Mouse (Mus musculus): ENCODE results near the gene Tmem54.

DNA sequence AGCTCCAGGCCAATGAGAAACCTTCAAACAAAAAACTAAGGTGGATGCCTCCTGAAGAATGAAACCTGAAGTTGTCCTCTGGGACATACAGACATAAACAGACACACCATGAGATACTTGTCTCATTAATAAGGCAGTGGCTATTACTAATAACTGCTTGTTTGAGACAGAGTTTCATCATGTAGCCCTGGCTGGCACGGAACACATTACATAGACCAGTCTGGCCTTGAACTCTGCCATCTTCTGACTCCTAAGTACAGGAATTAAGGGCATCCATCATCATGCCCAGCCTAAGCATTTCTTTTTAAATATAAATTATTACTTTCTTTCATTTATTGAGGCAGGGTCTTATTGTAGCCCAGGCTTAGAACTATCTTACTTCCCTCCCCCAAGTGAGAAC lies 55.7 kb downstream of the Tmem54 start:
- TF ChIP-seq POLR2A (IDR thresholded peaks at IDR 0.05; ENCODE audit: extremely low read depth, insufficient read depth, low read length), result no peak
- TF ChIP-seq CTCF (IDR thresholded peaks at IDR 0.05; ENCODE audit: low read depth, low read length), result no peak

Data from liver, adult 2 months (tissue).